Mouse (Mus musculus) adrenal gland, adult (tissue): ENCODE data around the gene Hpf1.

Experiments
- DNase-seq, 2 experiments: peaks; one replicate each; pipeline ENCODE4 v3.0.0; 2022 to 2023; ENCODE audit warnings: low spot score in 1 of 2; ENCODE audit not compliant: inconsistent age in 2 of 2

The Hpf1 gene

GRCm38 (mm10) chr8:60891757-60892156 lies 1.5 kb downstream of the Hpf1 start:
- DNase-seq = no peak

- peak; percentile 33 to 37 for DNase-seq
These were observed 5.7 kb downstream of the Hpf1 start for GRCm38 (mm10) chr8:60895878-60896277.

GRCm38 (mm10) chr8:60900147-60900546 lies 9.9 kb downstream of the Hpf1 start:
- DNase-seq = peak in 1 of 2 experiments; percentile 37

GRCm38 (mm10) chr8:60912081-60912480 lies 21.9 kb downstream of the Hpf1 start:
- no peak for DNase-seq

GRCm38 (mm10) chr8:60912554-60912953 lies 22.3 kb downstream of the Hpf1 start:
- DNase-seq = no peak

GRCm38 (mm10) chr8:60919069-60919468 lies 28.9 kb downstream of the Hpf1 start:
- no peak for DNase-seq

- no peak for DNase-seq
These were observed 30.0 kb downstream of the Hpf1 start for GRCm38 (mm10) chr8:60920176-60920575.

- no peak for DNase-seq
These were observed 43.4 kb downstream of the Hpf1 start for GRCm38 (mm10) chr8:60933617-60934016.

GRCm38 (mm10) chr8:60938717-60939424 lies 48.7 kb downstream of the Hpf1 start:
- DNase-seq = no peak

- DNase-seq = no peak
These were observed 52.6 kb downstream of the Hpf1 start for GRCm38 (mm10) chr8:60942867-60943266.

GRCm38 (mm10) chr8:60947503-60947902 lies 57.3 kb downstream of the Hpf1 start:
- no peak for DNase-seq

GRCm38 (mm10) chr8:60949859-60950258 lies 59.6 kb downstream of the Hpf1 start:
- no peak for DNase-seq

- DNase-seq = no peak
These were observed 61.1 kb downstream of the Hpf1 start for GRCm38 (mm10) chr8:60951271-60951670.

GRCm38 (mm10) chr8:60951757-60952156 lies 61.5 kb downstream of the Hpf1 start:
- no peak for DNase-seq

GRCm38 (mm10) chr8:60952803-60953202 lies 62.6 kb downstream of the Hpf1 start:
- no peak for DNase-seq

GRCm38 (mm10) chr8:60954281-60955014 lies 64.2 kb downstream of the Hpf1 start:
- DNase-seq = peak; percentile 86 to 94

- no peak for DNase-seq
These were observed 66.6 kb downstream of the Hpf1 start for GRCm38 (mm10) chr8:60956847-60957246.
